Mouse (Mus musculus): ENCODE measurements around the gene Ltn1.
A peak's percentile ranks its signal among the peaks of the same experiment; 100 is the strongest.

Gene Ltn1

DNA sequence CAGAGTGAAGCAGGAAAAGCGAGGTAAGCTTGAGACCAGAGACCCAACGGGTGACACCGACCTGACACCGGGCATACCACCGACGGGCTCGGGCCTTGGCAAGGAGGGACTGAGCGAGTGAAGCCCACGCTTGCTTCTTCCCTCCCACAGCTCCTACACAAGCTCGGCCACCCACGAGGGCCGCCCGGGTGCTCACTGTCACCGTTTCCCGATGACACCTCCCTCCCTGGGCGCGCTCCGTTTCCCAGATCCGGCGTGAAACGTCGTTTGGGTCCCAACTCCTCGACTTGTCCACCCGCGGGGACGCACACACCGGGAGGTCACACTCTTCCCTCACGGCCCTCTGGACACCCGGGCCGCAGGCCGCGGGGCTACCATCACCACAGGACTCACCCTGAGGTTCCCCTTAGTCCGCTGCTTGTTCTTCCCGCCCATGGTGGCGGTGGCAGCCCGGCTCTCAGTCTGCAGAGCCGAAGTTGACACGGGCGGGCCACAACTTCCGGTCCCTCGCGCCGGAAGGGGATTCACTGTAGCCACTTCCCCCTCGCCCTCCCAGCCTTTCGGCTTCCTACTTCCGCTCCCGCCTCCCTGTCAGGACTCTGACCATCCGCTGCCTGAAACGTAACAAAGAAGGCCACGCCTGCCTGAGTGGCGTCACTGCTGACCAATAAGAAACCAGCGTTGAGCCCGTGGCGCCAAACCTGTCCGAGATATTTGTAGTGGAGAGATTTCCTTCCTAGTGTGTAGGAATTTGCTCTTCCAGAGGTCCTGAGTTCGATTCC is at the start of gene Ltn1:
Gene Ltn1, minus strand, starts transcription at position 580 of the 782 bp plus-strand sequence.
- DNase-seq (ENCODE audit: low spot score) = peak; percentile 100

DNA sequence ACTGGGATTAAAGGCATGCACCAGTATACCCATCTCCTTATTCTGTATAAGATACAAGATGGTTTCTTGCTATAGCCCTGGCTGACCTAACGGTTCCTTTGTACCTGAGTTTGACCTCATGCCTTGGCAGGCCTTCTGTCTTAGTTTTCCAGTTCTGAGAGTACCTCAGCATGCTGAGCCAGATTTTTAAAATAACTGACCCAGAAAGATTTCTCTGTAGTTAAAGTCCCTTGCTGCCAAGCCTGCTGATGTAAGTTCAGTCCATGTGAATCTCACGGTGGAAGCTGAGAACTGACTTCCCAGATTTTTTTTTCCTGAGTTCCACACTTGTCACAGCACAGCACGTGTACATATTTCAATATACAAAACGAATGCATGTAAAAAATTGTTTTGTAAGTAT is 38.2 kb upstream of the Ltn1 start:
- DNase-seq (ENCODE audit: low spot score) = no peak

DNA sequence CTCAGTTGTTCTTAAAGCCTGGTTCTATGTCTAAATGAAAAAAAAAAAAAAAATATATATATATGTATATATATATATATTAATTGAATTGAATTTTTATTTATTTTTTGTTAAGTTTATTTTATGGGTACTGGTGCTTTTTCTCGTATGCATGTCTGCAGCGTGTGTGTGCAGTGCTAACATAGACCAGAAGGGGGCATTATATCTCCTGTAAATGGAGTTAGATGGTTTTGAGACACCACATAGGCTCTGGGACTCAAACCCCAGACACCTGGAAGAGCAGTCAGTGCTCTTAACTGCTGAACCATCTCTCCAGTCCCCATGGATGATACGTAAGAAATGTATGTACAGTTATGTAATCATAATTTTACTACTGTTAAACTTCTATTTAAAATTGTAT is 26.3 kb upstream of the Ltn1 start:
- no peak for DNase-seq (ENCODE audit: low spot score)

DNA sequence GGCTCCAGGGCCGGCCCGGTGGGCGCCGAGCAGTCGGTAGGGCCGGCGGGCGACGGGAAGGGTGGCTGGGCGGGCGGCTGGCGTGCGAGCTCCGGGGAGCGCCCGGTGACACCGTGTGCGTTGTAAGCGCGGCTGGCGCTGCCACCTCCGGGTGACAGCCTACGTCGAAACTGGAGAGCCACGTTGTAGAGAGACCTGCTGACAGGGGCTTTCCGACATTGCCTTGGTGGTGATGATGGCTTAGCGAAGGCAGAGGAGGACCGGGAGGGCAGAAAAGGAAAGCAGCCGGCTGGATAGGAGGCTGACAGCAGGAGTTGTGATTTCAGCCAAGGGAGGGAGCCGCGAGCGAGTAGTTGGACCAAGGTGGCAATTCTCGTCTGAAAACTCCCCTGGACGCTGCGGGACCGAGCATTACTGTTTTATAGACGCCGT is 22.8 kb upstream of the Ltn1 start:
- DNase-seq (ENCODE audit: low spot score) = peak; percentile 40

DNA sequence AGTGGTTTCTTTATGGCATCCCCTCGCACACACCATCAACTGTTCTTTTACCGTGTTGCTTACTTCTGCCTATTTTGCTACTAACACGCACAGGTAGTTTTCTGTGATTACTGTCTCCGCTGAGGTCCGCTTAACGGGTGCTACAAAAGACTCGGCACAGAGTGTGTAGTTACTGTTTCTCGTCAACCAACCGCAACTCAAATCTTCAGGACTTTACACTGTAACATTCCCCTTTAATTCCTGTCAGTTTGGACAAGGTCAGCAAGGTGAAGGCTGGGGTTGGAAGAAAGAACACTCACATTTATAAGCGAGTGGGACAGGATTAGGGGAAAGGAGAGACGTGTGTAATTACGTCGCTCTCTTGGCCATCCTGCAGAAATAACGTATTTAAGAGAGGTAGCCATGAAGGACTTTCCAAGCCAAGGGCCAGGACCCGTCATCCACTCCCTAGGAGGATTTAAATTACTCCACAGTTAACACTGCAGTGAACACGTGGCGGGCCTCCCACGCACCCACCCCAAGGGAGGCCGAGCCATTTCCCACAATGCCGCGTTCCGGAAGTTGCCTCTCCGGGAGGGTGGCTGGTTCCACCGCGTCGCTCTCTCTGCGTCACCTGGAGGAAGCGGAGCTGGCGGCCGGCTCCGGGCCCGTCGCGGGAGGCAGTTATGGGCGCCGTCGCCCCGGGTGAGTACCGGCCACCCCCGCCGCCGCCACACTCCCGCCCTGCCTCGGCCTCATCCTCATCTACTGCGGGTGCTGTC is 22.2 kb upstream of the Ltn1 start, which contains the start of gene Usp16:
Gene Usp16, plus strand, starts transcription at position 285 of the 761 bp plus-strand sequence.
- DNase-seq (ENCODE audit: low spot score) = peak; percentile 94

DNA sequence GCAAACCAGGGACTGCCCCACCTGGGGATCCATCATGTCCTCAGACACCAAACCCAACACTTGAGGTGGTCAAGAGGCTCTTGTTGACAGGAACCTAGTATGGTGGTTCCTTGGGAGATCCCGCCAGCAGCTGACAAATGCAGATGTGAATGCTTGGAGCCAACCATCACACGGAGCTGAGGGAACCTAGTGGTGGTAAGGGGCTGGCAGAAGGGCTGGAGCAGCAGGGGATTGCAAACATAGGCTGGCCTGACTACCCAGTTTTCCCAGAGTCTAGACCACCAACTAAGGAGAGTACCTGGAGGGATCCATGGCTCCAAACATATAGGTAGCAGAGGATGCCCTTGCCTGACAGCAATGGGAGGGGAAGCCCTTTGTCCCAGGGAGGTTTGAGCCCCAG is 20.8 kb upstream of the Ltn1 start:
- DNase-seq (ENCODE audit: low spot score) = no peak

DNA sequence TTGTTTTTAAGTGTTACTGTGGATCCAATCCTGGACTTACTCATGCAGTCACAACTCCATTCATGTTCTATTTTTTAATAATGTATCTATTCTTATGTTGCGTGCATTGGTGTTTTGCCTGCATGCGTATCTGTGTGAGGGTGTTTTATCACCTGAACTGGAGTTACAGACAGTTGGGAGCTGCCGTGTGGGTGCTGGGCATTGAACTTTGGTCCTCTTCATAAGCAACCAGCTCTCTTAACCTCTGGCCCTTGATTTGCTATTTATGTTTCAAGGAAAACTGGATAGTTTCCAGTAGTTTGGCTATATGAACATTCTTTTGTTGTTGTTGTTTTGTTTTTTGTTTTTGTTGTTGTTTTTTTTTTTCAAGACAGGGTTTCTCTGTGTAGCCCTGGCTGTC is 13.1 kb upstream of the Ltn1 start:
- DNase-seq (ENCODE audit: low spot score) = no peak

DNA sequence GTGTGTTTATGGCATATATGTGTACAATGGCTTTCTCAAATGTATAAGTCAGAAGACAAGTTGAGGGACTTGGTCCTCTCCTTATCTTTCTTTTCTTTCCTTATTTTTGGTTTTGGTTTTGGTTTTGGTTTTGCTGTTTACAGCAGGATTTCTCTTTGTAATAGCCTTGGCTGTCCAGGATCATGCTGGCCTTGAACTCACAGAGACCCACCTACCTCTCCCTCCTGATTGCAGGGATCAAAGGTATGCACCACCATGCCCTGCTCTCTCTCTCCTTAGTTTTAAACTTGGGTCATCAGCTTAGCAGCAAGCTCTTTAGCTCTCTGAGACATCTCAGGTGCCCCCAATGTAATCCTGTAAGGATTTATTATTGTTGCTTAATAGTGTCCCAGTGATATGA is 12.7 kb upstream of the Ltn1 start:
- peak; percentile 31 for DNase-seq (ENCODE audit: low spot score)

DNA sequence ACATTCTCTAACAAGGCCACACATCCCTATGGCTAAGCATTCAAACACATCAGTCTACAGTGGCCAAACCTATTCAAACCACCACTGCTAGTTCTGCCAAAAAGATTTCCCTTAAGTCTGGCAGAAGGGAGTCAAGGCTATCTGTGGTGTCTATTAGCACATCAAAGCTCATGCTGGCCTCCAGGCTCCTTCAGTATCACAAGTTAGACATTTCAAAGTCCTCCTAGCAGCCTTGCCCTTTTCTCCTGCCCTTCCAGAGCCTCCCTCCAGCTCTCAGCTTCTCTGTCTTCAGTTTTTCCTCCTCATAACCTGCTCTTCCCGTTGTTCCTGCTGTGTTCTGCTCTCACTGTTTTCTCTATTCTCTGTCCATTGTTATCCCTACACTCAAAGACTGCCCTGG is 11.7 kb upstream of the Ltn1 start:
- no peak for DNase-seq (ENCODE audit: low spot score)

DNA sequence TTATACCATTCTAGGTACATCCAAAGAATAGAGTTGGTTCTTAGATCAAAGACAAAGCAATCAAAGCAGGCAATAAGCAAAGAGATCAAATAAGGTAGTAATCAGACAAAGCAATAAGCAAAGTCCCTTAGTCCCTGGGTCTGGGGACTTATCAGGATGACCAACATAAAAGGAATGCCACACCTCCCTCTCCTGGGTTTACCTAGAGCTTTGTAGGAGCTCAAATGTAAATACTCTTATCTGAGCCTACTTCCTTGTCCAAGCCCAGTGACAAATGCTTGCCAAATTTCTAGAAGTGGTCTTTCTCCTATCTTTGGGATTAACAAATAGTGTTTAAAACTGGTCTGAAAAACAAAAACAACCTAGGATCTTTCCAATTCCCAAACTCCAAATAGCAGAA is 10.8 kb upstream of the Ltn1 start:
- no peak for DNase-seq (ENCODE audit: low spot score)

DNA sequence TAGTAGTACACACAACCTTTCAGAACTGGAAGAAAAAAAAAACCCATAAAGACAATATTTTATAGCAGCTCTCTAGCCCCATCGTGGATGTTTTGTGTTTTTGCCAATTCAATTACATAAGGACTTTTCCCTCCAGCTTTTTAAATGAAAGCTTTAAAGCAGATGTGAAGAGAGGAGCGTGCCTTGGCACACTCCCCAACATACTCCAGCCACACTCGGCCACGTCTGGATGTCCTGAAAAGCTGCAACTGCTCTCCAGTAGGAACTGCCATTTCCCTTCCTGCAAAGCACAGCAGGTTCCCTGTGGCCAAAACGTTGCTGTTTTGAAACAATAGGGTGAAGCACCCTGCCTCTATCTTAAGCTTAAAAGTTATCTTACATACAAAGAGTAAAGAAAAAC is 9.9 kb upstream of the Ltn1 start:
- no peak for DNase-seq (ENCODE audit: low spot score)

DNA sequence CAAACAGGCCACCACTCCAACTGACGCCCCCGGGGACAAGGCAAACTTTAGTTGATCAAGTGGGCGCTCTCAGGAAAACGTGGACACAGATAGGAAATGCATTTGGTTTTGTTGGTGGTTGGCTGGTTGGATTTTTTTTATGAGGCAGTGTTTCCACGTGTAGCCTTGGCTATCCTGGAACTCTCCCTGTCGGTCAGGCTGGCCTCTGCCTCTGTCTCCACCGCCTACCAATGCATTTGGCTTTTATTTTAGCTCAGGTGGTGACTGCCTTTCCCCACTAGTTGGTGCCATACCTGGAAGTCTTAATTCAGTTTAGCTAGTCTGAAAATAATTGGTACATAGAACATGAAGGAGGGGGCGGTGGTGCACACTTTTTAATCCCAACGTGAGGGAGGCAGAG is 8.7 kb upstream of the Ltn1 start:
- DNase-seq (ENCODE audit: low spot score) = peak; percentile 42

DNA sequence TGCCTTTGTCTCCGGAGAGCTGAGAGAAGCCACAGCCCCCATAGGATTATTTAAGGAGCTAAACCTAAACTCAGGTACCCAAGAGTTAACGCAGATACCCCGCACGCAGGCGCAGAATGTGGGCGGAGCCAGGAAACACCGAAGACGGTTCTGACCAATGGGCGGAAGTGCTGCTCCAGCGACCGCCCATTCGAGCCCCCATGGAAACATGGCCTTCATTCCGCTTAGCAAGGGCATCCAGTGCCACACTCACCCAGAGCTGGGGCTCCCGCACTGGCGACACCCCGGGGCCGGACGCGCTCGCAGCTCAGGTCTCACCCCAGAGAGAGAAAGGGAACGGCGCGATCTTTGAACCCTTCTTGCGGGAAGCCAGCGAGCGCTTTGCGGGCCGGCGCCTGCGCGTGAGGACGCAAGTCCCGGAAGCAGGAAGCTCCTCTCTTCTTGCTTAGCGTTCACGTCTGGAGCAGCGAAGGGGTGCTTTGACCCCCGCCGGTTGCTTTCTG is 7.8 kb upstream of the Ltn1 start, which contains the start of gene Rwdd2b:
Gene Rwdd2b, minus strand, starts transcription at position 390 of the 503 bp plus-strand sequence.
- peak; percentile 97 for DNase-seq (ENCODE audit: low spot score)

DNA sequence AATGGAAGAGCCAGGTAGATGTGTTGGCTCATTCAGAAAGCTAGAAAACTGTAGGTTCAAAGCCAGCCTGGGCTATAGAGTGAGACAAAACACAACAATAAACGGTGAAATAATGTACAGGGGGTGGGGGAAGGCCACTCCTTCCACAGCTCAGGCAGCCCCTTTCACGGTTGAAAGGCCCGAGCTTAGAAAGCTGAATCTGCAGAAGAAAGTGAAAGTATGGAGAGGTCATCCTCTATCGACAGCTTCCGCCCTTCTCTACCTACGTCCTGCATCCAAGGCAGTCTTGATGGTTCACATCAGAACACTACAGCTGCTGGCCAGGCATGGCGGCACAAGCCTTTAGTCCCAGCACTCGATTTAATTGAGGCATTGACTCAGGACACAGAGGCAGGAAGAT is 6.3 kb upstream of the Ltn1 start:
- no peak for DNase-seq (ENCODE audit: low spot score)

DNA sequence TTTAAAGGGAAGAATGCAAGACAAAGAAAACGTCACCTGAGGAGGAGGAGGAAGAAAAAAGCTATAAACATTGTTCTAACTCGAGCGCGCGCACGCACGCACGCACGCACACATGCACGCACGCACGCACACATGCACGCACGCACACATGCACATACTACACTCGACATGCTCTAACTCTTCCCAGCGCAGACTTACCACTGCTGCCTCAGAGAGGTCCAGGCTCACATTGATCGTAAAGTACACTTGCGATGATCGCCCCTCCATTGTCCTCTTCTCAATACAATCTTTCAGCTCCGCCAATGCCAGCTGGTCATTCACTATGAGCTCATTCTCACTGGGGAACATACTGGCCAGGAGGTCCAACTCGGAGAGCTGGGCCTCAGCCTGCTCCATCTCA is 4.7 kb upstream of the Ltn1 start:
- DNase-seq (ENCODE audit: low spot score) = no peak

DNA sequence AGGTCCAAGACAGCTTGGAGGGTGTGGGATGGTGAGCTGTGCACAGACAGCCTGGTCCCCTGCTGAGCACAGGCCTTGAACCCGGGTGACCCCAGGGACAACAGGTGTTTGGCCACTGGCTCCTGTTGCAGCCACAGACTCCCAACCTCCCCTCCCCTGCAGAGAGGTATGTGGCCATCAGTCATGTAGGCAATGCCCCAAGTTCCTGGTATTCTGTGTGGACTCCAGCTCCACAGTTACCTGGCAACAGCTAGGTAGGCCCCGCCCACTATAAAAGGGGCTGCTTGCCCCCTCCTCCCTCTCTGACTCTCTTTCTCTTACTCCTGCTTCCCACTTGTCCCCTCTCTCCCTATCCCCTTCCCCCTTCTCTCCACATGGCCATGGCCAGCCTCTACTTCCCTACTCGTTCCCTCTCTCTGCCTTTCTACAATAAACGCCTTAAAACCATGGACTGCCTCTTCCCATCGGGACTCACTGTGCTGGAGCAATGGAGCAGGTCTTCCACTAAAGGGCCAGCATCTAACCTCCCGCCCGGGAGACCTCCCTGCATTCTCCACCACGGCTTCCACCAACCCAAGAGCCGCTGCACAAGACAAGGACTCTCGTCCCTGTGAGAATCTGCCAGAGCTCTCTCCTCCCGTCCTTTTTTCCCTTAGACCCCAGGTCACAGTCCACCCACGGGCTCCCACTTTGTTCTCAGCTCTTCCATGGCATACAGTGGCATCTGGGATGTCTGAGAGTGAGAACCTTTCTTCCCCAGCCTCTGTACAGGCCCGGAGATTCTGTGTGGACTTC is 3.2 kb upstream of the Ltn1 start:
- DNase-seq (ENCODE audit: low spot score) = no peak

DNA sequence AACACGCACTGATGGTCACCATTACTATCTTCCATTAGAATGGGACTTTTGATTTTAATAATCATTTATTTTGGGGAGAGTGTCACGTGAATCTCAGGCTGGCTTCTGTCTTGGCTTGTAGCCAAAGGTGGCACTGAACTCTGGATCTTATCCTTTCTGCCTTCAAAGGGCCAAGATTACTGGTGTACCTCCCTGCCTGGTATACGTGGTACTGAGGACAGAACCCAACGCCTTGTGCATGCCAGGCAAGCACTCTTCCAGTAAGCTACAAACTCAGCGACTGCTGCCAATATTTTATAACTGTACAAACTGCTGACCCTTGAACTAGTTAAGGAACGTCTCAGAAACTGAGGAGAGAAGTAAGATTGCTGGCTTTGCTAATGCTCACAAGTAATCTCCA is 2.5 kb upstream of the Ltn1 start:
- DNase-seq (ENCODE audit: low spot score) = peak; percentile 66

DNA sequence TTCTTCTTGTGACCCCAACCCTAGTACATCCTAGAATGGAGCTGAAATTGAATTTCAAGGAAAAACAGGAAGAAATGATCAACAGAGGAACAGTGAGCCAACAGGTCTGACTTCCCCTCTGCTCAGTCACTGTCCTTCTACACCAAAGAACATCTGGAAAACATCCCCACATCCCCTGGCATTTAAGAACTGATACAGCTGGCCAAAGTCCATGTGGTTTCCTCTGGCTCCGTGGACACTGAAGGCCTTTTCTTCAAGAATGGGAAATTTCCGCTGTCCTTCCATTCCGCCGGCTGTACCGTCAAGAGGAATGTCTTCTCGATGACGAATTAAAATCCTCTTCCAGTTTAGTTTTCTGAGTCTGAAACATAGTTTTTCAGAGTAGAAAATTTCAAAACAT is 1.9 kb upstream of the Ltn1 start:
- DNase-seq (ENCODE audit: low spot score) = no peak

DNA sequence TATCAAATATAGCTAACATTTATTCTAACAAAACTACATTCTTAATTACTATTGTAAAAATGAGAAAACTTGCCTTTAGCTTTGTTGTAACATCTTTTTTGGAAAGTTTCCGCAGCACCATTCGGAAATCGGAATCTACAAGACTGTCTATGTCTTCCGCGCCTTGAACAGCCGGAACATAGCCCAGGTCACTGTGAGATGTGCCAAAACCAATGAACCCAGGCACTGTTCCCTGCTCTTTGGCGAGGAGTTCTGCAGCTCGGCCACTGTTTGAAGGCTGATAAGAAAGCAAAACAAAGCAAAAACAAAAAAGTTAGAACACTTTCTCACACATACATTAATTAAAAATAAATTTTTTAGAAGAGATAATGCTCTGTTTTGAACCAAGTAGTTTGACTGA is 4.9 kb downstream of the Ltn1 start:
- DNase-seq (ENCODE audit: low spot score) = no peak

DNA sequence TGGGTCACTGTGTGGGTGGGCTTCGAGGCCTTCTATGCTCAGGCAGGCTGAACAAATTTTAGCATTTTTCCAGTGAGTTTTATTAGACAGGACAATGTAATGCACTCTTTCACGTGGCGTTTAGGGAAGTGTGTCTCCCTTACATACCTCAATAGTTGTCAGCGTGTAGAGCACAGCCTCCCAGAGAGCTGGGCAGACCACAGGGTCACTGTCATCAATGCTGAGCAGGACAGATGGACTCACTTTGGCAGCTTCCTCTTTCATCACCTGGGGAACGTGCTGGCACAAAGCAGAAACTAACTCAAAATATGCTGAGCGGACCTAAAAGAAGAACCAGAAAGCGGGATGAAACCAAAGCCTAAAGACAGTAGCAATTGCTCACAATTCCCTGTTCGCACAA is 11.8 kb downstream of the Ltn1 start:
- DNase-seq (ENCODE audit: low spot score) = no peak

DNA sequence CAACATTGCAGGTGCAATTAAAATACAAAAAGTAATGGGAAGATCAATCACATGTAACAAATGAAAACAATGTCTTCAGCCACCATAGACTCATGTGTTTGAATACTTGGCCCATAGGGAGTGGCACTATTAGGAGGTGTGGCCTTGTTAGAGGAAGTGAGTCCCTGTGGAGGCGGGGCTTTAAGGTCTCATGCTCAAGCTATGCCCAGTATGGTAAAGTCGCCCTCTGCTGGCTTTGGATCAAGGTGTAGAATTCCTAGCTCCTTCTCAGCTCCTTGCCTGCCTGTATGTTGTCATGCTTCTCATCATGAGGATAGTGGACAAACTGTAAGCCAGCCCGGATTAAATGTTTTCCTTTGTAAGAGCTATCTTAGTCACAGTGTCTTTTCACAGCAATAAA is 27.4 kb downstream of the Ltn1 start:
- DNase-seq (ENCODE audit: low spot score) = peak; percentile 30

DNA sequence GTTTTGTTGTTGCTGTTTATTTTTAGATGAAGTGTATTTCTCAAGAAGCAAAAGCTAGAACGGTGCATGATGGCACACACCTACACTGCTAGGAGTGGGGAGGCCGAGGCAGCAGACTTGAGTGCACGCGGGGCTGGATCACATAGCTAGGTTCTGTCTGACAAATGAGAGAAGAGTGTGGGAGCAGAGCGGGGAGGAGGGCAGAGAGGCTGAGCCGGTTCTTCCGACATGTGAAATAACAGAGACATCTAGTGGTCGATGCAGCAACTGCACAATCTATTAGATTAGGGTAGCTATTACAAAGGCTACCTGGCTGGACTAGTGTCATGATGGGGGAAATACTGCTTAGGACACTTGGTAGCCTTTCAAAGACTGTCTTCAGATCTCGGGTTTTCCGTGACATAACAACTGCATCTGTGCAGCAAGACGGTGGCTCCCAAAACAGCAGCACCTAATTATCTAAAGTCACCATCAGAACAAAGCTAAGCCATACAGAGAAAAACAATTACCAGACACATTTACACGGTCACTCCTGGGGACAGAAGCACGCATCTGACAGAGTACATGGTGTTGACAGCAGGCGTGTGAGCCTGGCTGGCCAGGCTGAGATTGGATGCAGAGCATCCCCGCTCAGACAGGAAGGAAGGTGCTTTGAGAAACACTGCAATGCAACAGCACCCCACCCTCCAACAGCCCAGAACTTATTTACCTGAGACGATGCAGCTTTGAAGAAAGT is 38.4 kb downstream of the Ltn1 start:
- peak; percentile 75 for DNase-seq (ENCODE audit: low spot score)

All from adipocyte (in vitro differentiated cells).